Mouse (Mus musculus) myocyte (in vitro differentiated cells): ENCODE measurements around the gene Pcna. TPM values are rescaled to one million over a fixed set of nuclear protein-coding genes. Genes with fewer than 3 reads are reported as not detected.

Experiments used
- H3K27me3 ChIP-seq: one replicate; pipeline ENCODE4 v1.6.1; 2011; ENCODE audit not compliant: control insufficient read depth, insufficient read depth, insufficient read length
- H3K36me3 ChIP-seq: one replicate; pipeline ENCODE4 v1.6.1; 2011; ENCODE audit not compliant: control insufficient read depth, insufficient read depth
- H3K4me2 ChIP-seq: one replicate; pipeline ENCODE4 v1.6.1; 2011; ENCODE audit warnings: low read depth, control low read depth
- H3K4me3 ChIP-seq: one replicate; pipeline ENCODE4 v1.5.1; 2011; ENCODE audit warnings: mild to moderate bottlenecking, control low read depth, moderate library complexity
- H3K79me2 ChIP-seq: one replicate; pipeline ENCODE4 v1.6.1; 2011; ENCODE audit not compliant: control insufficient read depth, insufficient read depth
- H3ac ChIP-seq: one replicate; pipeline ENCODE4 v1.6.1; 2011; ENCODE audit not compliant: control insufficient read depth, insufficient read length
- CEBPB ChIP-seq: IDR thresholded peaks from 2 replicates; pipeline ENCODE4 v1.6.1; 2011; ENCODE audit warnings: mild to moderate bottlenecking, moderate library complexity; ENCODE audit not compliant: poor library complexity, insufficient read depth, severe bottlenecking
- E2F4 ChIP-seq: IDR thresholded peaks from one replicate; pipeline ENCODE4 v1.6.1; 2011; ENCODE audit warnings: mild to moderate bottlenecking, control low read depth, moderate library complexity; ENCODE audit not compliant: insufficient read depth
- MAX ChIP-seq: IDR thresholded peaks from one replicate; pipeline ENCODE4 v1.6.1; 2011; ENCODE audit warnings: low read depth, mild to moderate bottlenecking, control low read depth
- MYOD1 ChIP-seq, 3 experiments: IDR thresholded peaks; one replicate each; pipeline ENCODE4 v1.6.1; 2011; ENCODE audit warnings: control low read depth in 2 of 3, low read depth in 2 of 3, mild to moderate bottlenecking in 2 of 3, moderate library complexity in 1 of 3; ENCODE audit not compliant: insufficient read length in 2 of 3, control insufficient read depth in 1 of 3
- MYOG ChIP-seq, 3 experiments: IDR thresholded peaks; one replicate each; pipeline ENCODE4 v1.6.1; 2011; ENCODE audit warnings: control low read depth in 2 of 3, low read depth in 2 of 3, mild to moderate bottlenecking in 2 of 3; ENCODE audit not compliant: insufficient read length in 2 of 3, control insufficient read depth in 1 of 3, insufficient read depth in 1 of 3
- POLR2A ChIP-seq: IDR thresholded peaks from one replicate; pipeline ENCODE4 v1.6.1; 2011; ENCODE audit warnings: low read depth, mild to moderate bottlenecking, control low read depth, moderate library complexity; ENCODE audit not compliant: insufficient read length
- POLR2AphosphoS2 ChIP-seq: IDR thresholded peaks from one replicate; pipeline ENCODE4 v1.6.1; 2011; ENCODE audit warnings: low read depth, control low read depth; ENCODE audit not compliant: insufficient read length
- REST ChIP-seq: IDR thresholded peaks from one replicate; pipeline ENCODE4 v1.6.1; 2011; ENCODE audit warnings: mild to moderate bottlenecking, control low read depth, moderate library complexity; ENCODE audit not compliant: insufficient read depth, insufficient read length
- SRF ChIP-seq: IDR thresholded peaks from one replicate; pipeline ENCODE4 v1.6.1; 2011; ENCODE audit warnings: low read depth; ENCODE audit not compliant: control insufficient read depth, insufficient read length
- TCF12 ChIP-seq: IDR thresholded peaks from one replicate; pipeline ENCODE4 v1.6.1; 2011; ENCODE audit warnings: mild to moderate bottlenecking, control low read depth; ENCODE audit not compliant: poor library complexity, insufficient read depth, severe bottlenecking
- TCF3 ChIP-seq: IDR thresholded peaks from one replicate; pipeline ENCODE4 v1.6.1; 2011; ENCODE audit warnings: low read depth, control low read depth; ENCODE audit not compliant: insufficient read length
- USF1 ChIP-seq: IDR thresholded peaks from one replicate; pipeline ENCODE4 v1.6.1; 2011; ENCODE audit warnings: low read depth, mild to moderate bottlenecking, control low read depth, moderate library complexity
- polyA plus RNA-seq: library from polyadenylated mRNA; unstranded; fragments of >200 nt; fragmentation: generic; extraction: Trizol; gene quantifications from one replicate; pipeline ENCODE4 v1.2.1, GENCODE M21; 2012; ENCODE audit warnings: missing spikeins

Gene Pcna
- polyA plus RNA-seq, 1 experiment = 65.5 TPM

- H3ac ChIP-seq = no peak overlapping the region
- H3K4me2 ChIP-seq = no peak overlapping the region
- no peak for TF ChIP-seq SRF
- no peak for TF ChIP-seq POLR2A
- no peak for TF ChIP-seq MYOG (IDR thresholded peaks at IDR 0.05; ENCODE audit: control insufficient read depth in 1 of 3, insufficient read depth in 1 of 3, insufficient read length in 2 of 3, low read depth in 2 of 3)
- TF ChIP-seq E2F4 = no peak
- no peak for TF ChIP-seq TCF12
- TF ChIP-seq CEBPB = no peak
- no peak for TF ChIP-seq TCF3
- TF ChIP-seq REST = no peak
- TF ChIP-seq MAX = no peak
- no peak for TF ChIP-seq MYOD1 (IDR thresholded peaks at IDR 0.05; ENCODE audit: control insufficient read depth in 1 of 3, insufficient read length in 2 of 3, low read depth in 2 of 3)
- TF ChIP-seq POLR2AphosphoS2 = no peak
- TF ChIP-seq USF1 = no peak
- peaks cover 44% of the 10 kb centered on the region for H3K79me2 ChIP-seq
- H3K36me3 ChIP-seq = no peaks in the 10 kb centered on the region
- no peaks in the 10 kb centered on the region for H3K27me3 ChIP-seq
- no peak overlapping the region for H3K4me3 ChIP-seq
Observed at GRCm38 (mm10) chr2:132284492-132285139, 31.5 kb upstream of the Pcna start.

GRCm38 (mm10) chr2:132283236-132284070, 30.3 kb upstream of the Pcna start:
- Histone ChIP-seq H3K79me2 (peaks cover 38% of the 10 kb centered on the region), H3K4me3 (no peak overlapping the region), H3K27me3 (no peaks in the 10 kb centered on the region), H3K4me2 (no peak overlapping the region), H3K36me3 (no peaks in the 10 kb centered on the region), H3ac (no peak overlapping the region)
- TF ChIP-seq MYOD1 (IDR thresholded peaks at IDR 0.05; ENCODE audit: control insufficient read depth in 1 of 3, insufficient read length in 2 of 3, low read depth in 2 of 3) (no peak), POLR2AphosphoS2 (no peak), MYOG (IDR thresholded peaks at IDR 0.05; ENCODE audit: control insufficient read depth in 1 of 3, insufficient read depth in 1 of 3, insufficient read length in 2 of 3, low read depth in 2 of 3) (no peak), REST (no peak), CEBPB (no peak), POLR2A (no peak), TCF12 (no peak), TCF3 (no peak), E2F4 (no peak), USF1 (no peak), SRF (no peak), MAX (no peak)

DNA sequence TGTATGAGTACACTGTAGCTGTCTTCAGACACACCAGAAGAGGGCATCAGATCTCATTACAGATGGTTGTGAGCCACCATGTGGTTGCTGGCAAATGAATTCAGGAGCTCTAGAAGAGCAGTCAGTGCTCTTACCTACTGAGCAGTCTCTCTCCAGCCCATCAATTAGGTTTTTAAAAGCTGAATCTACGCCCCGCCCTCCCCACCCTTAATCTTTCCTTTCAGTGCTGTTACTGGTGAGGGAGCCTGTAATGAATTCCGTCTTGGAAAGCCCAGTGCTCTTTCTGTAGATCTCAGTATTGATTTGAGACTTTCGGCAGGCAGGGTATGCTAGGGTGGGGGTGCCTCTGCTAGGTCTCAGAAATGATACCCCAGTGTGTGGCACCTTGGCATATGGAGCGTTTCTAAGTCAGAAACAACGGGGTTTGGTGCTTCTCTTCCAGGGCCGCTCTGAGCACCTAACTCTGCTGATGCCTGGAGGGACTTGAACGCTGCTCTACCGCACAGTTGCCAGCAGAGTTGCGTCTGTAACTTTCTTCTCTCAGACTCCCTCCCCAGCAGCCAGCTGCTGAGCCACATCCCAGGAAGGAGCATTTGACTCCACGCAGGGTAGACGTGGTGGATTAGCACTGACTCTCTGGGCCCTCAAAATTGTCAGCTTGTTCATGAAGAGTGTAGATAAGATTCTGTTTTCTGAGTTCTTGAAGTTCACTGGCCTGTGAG, 29.5 kb upstream of the Pcna start:
- H3K4me2 ChIP-seq = no peak overlapping the region

GRCm38 (mm10) chr2:132281560-132282452, 28.7 kb upstream of the Pcna start:
- no peaks in the 10 kb centered on the region for H3K27me3 ChIP-seq
- H3ac ChIP-seq = no peak overlapping the region
- no peak overlapping the region for H3K4me3 ChIP-seq
- peaks cover 34% of the 10 kb centered on the region for H3K79me2 ChIP-seq
- no peak overlapping the region for H3K4me2 ChIP-seq
- no peak for TF ChIP-seq POLR2AphosphoS2
- TF ChIP-seq MYOD1 (IDR thresholded peaks at IDR 0.05; ENCODE audit: control insufficient read depth in 1 of 3, insufficient read length in 2 of 3, low read depth in 2 of 3) = no peak
- no peak for TF ChIP-seq POLR2A
- no peak for TF ChIP-seq MYOG (IDR thresholded peaks at IDR 0.05; ENCODE audit: control insufficient read depth in 1 of 3, insufficient read depth in 1 of 3, insufficient read length in 2 of 3, low read depth in 2 of 3)
- no peaks in the 10 kb centered on the region for H3K36me3 ChIP-seq

More for the DNA sequence above, 29.5 kb upstream of the Pcna start:
- peaks cover 38% of the 10 kb centered on the region for H3K79me2 ChIP-seq
- H3K36me3 ChIP-seq = no peaks in the 10 kb centered on the region
- H3ac ChIP-seq = no peak overlapping the region
- no peak overlapping the region for H3K4me3 ChIP-seq
- no peaks in the 10 kb centered on the region for H3K27me3 ChIP-seq
- no peak for TF ChIP-seq CEBPB
- TF ChIP-seq POLR2AphosphoS2 = no peak
- peak in 2 of 3 experiments; percentile 21 to 50 for TF ChIP-seq MYOD1 (IDR thresholded peaks at IDR 0.05; ENCODE audit: control insufficient read depth in 1 of 3, insufficient read length in 2 of 3, low read depth in 2 of 3)
- no peak for TF ChIP-seq SRF
- TF ChIP-seq TCF12 = no peak
- TF ChIP-seq TCF3 = no peak
